Mouse (Mus musculus): ENCODE measurements at regions not wholly inside any gene's neighbourhood (a gene's known extent, or its start where the extent isn't known, plus 50 kb on each side); places are given as distances from the start of the nearest gene placed in this dataset.

DNA sequence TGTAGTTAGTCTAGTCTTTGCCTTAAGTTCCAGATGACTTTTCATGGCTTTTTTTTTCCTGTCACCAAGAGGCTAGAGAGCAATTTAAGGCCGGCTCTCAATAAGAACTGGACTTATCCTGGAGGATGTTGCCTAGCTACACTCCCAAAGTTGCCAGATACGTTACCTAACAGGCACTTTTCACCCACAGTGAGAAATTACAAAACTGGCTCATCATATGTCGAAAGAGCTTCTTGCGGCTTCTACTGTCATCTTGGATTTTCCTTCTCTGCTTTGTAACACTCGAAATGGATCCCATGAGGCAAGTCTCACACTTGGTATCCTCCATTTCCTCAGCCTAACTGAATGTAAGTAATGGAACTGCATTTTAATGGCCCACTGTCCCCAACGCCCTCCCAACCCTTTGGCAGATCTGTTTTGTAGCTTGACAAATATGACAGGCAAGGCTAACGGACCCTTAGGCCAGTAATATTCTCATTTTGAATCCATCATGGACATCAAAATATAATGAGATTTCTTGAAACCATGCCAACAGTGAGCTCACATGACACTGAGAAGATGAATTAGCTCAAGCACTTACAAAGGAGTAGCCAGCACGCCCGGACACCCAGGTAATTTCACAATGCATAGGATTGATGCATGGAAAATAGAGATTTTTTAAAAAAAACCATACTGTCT is 480.5 kb upstream of the Rgmb start:
- Histone ChIP-seq H3K9ac (ENCODE audit: low read depth, low read length, severe bottlenecking) (no peak overlapping the region), H3K36me3 (ENCODE audit: control insufficient read depth, insufficient read depth, low read length) (no peaks in the 10 kb centered on the region), H3K27ac (replicated peaks; ENCODE audit: low read depth, low read length) (no peak overlapping the region), H3K4me2 (replicated peaks; ENCODE audit: low read depth, low read length, severe bottlenecking) (no peak overlapping the region), H3K4me3 (replicated peaks; ENCODE audit: low read length) (no peak overlapping the region), H3K4me1 (ENCODE audit: control insufficient read depth, insufficient read depth, low read length) (no peaks in the 10 kb centered on the region), H3K27me3 (ENCODE audit: control insufficient read depth, insufficient read depth, low read length) (no peaks in the 10 kb centered on the region), H3K9me3 (ENCODE audit: control insufficient read depth, low read length) (no peaks in the 10 kb centered on the region)
- no peak for TF ChIP-seq POLR2A (IDR thresholded peaks at IDR 0.05; ENCODE audit: borderline replicate concordance, extremely low read depth, insufficient read depth, insufficient read length)
- ATAC-seq (ENCODE audit: low FRiP score, low read depth) (no peak), DNase-seq (ENCODE audit: low spot score) (no peak)
- WGBS = 80% methylated on average over 9 of the region's 9 CpGs

- Histone ChIP-seq H3K36me3 (ENCODE audit: control insufficient read depth, insufficient read depth, low read length) (no peaks in the 10 kb centered on the region), H3K27ac (replicated peaks; ENCODE audit: low read depth, low read length) (no peak overlapping the region), H3K9me3 (ENCODE audit: control insufficient read depth, low read length) (no peaks in the 10 kb centered on the region), H3K4me1 (ENCODE audit: control insufficient read depth, insufficient read depth, low read length) (no peaks in the 10 kb centered on the region), H3K27me3 (ENCODE audit: control insufficient read depth, insufficient read depth, low read length) (no peaks in the 10 kb centered on the region), H3K9ac (ENCODE audit: low read depth, low read length, severe bottlenecking) (no peak overlapping the region), H3K4me2 (replicated peaks; ENCODE audit: low read depth, low read length, severe bottlenecking) (no peak overlapping the region), H3K4me3 (replicated peaks; ENCODE audit: low read length) (no peak overlapping the region)
- WGBS = 53% methylated on average over 2 of the region's 2 CpGs
- ATAC-seq (ENCODE audit: low FRiP score, low read depth) = no peak
- no peak for DNase-seq (ENCODE audit: low spot score)
- TF ChIP-seq POLR2A (IDR thresholded peaks at IDR 0.05; ENCODE audit: borderline replicate concordance, extremely low read depth, insufficient read depth, insufficient read length) = no peak
Observed at GRCm38 (mm10) chr17:16301776-16302175, 470.9 kb upstream of the Rgmb start.

- no peak for TF ChIP-seq POLR2A (IDR thresholded peaks at IDR 0.05; ENCODE audit: borderline replicate concordance, extremely low read depth, insufficient read depth, insufficient read length)
- Histone ChIP-seq H3K36me3 (ENCODE audit: control insufficient read depth, insufficient read depth, low read length) (no peaks in the 10 kb centered on the region), H3K9ac (ENCODE audit: low read depth, low read length, severe bottlenecking) (no peak overlapping the region), H3K4me1 (ENCODE audit: control insufficient read depth, insufficient read depth, low read length) (no peaks in the 10 kb centered on the region), H3K4me3 (replicated peaks; ENCODE audit: low read length) (no peak overlapping the region), H3K27ac (replicated peaks; ENCODE audit: low read depth, low read length) (no peak overlapping the region), H3K9me3 (ENCODE audit: control insufficient read depth, low read length) (no peaks in the 10 kb centered on the region), H3K4me2 (replicated peaks; ENCODE audit: low read depth, low read length, severe bottlenecking) (no peak overlapping the region), H3K27me3 (ENCODE audit: control insufficient read depth, insufficient read depth, low read length) (no peaks in the 10 kb centered on the region)
- ATAC-seq (ENCODE audit: low FRiP score, low read depth) (no peak), DNase-seq (ENCODE audit: low spot score) (no peak)
Observed at GRCm38 (mm10) chr17:16298553-16298952, 467.7 kb upstream of the Rgmb start.
